Mouse (Mus musculus) frontal cortex, postnatal 36 days (tissue): ENCODE results near the gene Efcab6.

ENCODE experiments used
- DNase-seq, 2 experiments: peaks; one replicate each; pipeline ENCODE4 v3.0.0; 2022; ENCODE audit warnings: low spot score in 2 of 2

The Efcab6 gene

DNA sequence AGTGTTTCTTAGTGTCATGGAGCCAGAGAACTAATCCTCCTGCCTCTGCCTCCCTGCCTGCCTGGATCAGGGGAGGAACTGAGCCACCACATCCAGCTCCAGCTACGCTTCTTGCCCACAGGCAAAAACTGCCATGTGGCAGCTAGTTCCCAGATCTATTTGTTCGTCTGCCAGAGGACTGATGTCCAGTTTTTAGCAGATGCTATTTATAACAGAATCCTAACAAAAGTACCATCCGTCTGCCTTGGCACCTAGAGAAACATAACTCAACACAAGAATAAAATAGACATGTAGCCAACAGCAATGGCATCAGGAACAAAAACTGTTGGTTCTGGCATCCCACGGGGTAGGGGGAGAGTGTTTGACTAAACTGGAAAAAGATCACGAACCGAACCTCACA lies 6.3 kb downstream of the Efcab6 start:
- no peak for DNase-seq

DNA sequence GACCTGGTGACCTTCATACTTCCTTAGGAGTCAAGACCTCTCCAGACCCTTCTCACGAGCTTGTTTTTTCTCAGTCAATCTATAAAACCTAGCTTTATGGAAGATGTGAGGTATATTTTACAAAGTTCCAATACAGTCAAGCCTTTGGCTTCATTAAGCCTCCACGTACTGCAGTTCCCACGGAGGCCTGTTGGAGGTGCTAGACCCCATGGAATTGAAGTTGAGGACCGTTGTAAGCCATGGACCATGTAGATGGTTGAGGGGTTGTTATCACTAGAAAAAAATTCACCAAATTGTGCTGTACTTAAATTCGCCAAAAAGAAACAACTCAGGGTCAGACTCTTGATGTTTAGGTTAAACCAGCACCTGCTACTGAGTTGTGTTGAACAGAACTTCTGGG lies 9.1 kb downstream of the Efcab6 start:
- no peak for DNase-seq

GRCm38 (mm10) chr15:84053859-84054258 lies 11.3 kb downstream of the Efcab6 start:
- peak; percentile 87 to 90 for DNase-seq

DNA sequence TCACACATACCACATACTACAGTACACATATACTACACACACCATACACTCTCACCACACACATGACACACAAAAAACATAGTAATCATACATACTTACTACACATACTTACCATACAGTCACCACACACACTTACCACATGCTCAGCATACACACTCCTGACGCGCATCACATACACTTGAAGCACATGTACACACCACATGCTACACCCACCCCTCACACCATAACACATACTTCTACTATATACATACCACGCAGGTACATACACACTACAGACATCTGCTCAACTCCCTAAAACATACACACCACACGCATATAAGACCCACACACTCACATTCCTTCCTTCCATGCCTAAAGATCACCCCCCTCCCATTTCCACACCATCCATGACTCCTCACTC lies 11.9 kb downstream of the Efcab6 start:
- no peak for DNase-seq

DNA sequence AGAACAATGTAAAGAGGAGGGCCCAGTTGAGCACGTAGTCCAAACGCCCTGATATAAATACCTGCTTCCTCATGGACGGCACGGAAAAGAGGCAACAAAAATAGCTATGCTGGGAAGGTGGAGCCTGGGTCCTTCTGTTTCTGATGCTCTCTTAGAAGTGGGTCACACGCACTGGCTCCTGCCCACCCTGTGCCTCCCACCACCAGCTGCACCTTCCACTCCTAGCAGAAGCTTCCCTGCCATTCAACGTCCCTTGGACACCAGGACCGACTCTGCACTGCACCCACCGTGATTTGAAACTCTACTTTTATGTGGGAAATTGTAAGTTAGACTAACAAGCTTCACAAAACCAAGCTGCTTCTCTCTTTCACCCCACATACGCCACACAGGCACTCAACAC lies 12.8 kb downstream of the Efcab6 start:
- DNase-seq: no peak

DNA sequence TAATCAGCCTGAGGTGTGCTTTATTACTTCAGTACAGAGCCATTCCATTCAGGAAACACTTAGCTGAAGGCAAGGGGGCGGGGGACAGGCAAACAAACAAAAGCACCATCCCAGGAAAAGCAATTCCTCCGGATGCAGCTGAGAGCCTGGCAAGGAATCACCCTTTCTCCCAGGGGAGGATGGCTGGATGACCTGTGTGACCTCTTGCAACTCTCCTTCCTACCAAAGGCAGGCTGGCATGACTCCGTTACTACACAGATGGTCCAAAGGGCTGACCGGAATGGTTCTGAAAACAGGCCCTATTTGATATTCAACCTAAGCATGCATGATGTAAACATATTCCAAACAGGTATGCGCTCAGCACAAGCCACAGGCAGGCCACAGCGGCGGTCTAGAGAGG lies 15.6 kb downstream of the Efcab6 start:
- DNase-seq: no peak

DNA sequence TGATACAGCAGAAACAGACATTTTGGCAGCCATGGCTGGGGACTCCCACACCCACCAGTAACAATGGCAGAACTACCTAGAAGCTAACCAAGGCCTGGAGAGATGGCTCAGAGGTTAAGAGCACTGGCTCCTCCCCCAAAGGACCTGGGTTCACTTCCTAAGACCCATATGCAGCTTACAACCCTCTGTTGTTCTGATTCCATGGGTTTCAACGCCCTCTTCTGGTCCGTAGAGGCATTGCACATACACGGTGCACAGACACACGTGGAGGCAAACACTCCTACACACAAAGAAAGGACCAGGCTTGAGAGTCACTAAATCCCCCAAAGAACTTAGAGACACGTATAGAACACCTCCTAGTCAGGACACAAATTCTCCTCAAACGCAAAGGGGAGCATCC lies 19.6 kb downstream of the Efcab6 start:
- no peak for DNase-seq

DNA sequence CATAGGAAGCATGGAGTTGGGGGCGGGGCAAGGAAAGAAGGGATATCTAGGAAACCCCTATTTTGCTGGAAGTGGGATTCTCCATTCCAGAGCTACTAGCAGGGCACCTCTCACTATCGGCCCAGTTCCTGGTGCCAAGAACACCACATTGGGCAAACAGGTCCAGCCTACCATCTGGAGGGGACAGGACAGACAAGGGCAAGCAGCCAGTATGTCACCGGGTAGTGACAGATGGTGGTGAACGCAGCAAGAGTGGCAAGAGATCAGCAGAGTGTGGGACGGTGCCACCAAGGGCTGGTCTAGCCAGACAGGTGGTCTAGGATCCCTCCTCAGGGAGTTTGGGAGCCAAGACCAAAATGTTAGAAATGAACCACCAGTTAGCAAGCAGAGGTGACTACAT lies 28.1 kb downstream of the Efcab6 start:
- no peak for DNase-seq

DNA sequence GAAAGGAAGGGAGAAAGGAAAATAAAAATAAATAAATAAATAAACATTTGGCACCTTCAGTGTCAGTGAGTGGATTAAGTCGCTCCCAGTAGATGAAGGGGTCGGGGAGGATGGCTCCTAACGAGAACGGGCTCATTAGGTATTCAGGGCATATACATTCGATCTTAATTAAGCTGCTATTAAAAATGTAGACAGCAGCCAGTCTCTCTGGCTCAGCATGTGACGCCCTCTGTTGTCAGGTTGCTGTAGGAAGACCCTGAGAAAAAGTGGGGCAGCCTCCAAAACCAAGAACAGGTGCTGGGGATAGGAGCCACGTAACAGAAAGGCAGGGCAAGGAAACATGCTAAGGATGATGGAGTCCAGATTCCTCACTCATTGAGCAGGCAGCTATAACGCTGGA lies 39.5 kb downstream of the Efcab6 start:
- no peak for DNase-seq

DNA sequence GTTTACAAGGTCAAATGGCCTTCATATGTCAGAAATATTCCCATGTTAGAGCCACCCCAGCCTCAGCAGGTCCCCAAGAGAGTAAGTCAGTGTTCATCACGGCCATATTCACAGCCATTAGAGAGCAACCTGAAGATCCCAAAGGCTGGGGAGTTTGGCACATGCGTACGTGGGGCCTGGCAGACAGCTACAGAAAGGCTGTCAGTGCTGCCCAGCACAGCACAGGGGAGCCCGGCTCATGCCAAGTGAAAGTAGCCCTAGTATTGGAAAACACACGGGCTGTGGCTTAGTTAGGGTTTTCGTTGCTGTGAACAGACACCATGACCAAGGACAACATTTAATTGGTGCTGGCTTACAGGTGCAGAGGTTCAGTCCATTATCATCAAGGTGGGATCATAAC lies 40.3 kb downstream of the Efcab6 start:
- DNase-seq: no peak

- DNase-seq: no peak
Observed at GRCm38 (mm10) chr15:84009366-84010083, 55.7 kb downstream of the Efcab6 start.

- DNase-seq: no peak
Observed at GRCm38 (mm10) chr15:84004306-84004705, 60.9 kb downstream of the Efcab6 start.

- no peak for DNase-seq
Observed at GRCm38 (mm10) chr15:83999071-83999470, 66.1 kb downstream of the Efcab6 start.

- no peak for DNase-seq
Observed at GRCm38 (mm10) chr15:83998586-83998985, 66.6 kb downstream of the Efcab6 start.

DNA sequence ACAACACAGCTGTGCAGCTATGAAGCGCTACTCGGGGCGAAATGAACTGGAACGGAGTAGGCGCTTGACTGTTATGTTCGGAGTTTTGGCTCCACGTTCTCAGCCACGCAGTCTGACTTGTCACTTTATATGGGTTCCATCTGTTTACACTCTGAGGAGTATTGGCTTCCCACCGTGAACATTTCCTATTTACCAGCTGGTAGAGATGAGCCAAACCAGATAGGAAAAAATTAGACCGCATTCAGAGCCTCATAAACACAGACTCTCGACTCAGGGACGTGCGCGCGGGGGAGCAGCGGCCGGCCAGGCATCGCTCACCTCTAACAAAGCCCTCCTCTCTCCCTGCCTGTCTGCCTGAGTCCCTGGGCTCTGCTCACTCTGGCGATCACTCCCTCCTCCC lies 67.1 kb downstream of the Efcab6 start:
- DNase-seq: peak; percentile 69 to 82

- DNase-seq: no peak
Observed at GRCm38 (mm10) chr15:83997550-83997949, 67.6 kb downstream of the Efcab6 start.

DNA sequence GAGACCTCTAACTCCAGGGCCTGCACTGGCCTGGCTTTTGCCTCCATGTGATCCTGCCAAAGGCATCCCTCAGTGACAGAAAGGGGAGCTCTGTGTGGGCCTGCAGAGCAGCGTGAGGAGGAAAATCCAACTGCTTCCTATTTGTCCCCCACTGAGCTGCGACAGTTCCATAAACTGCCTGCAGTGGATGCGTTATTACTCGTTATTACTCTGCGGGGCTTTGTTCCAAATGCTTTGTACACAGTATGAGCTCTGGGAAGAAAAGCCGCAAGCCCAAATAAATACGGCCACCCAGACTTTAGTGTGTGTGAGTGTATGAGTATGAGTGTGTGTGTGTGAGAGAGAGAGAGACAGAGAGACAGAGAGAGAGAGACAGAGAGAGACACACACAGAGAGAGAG lies 68.3 kb downstream of the Efcab6 start:
- no peak for DNase-seq

- peak; percentile 44 to 65 for DNase-seq
Observed at GRCm38 (mm10) chr15:83992191-83992590, 73.0 kb downstream of the Efcab6 start.

DNA sequence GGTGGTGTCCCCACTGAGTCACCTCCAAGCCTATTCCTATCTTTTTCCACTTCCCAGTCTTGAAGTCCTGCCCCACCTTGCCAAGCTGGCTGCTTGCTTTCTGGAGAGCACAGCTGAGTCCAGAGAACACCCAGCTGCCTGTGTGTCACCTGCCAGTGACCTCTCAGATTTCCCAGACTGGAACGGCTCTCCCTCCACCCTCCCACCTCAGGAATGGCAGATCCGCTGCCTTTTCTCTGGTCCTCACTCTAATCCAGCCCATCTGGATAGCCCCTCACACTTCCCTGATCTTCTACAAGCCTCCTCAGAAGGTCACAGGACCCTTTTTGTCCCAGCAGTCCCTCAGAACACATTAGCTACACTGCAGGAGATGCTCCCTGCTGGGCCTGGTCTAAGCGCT lies 73.7 kb downstream of the Efcab6 start:
- no peak for DNase-seq

GRCm38 (mm10) chr15:83989241-83989640 lies 75.9 kb downstream of the Efcab6 start:
- DNase-seq: peak in 1 of 2 experiments; percentile 54

DNA sequence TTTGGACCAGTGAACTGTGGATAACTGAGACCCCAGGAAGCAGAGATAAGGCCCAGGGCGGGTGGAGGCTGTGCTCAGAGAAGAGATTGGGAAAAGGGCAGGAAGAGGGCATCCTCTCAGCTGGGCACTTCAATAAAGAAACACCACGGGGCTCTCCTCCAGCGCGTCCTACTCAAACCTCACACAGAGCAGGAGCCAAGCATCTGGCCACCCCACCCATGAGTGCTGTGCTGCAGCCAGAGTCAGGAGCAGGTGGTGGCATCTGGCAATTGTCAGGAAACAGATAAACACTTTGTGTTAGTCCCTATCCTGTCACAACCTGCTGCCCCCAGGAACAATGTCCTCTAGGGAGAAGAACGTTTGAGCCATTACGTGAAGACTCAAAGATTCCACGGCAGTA lies 77.1 kb downstream of the Efcab6 start:
- no peak for DNase-seq

- DNase-seq: no peak
Observed at GRCm38 (mm10) chr15:83982186-83982936, 82.8 kb downstream of the Efcab6 start.

- no peak for DNase-seq
Observed at GRCm38 (mm10) chr15:83978865-83979264, 86.3 kb downstream of the Efcab6 start.
